8 mouse cellular contexts compared by ENCODE assay signal in the genomic region with DNA sequence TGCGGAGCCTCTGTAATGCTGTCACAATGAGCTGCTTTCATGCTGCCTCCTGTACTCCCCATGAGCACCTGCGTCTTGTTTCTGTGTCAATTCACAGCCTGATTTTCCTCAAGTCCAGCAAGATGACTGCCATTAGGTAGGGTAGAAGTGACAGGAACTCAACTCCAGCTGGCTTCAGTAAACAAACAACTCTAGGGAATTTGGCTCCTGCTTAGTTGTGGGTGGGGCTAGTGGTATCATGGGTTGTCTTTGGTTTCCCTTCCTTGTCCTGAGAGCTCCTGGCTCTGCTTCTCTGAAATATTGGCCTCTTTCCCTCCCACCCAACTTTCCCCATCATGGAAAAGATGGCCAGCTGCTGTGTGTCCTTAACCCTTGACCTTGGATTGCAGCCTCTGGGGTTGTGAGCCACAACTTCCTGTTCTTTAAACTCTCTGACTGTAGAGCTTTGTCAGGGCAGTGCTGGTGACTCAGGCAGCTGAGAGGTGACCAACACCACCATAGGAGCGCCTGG. TPM values are rescaled to one million over a fixed set of nuclear protein-coding genes. Genes with fewer than 3 reads are reported as not detected.
DNase-seq lines count a peak whose midpoint lies in the region; ATAC-seq and TF ChIP-seq lines count a peak whose summit lies in the region.

No protein-coding gene starts in this region.

- no peak overlapping the region for H3K4me2 ChIP-seq in heart, embryonic 16.5 days (ENCODE audit: low read depth, low read length)

- peak; percentile 55 for ATAC-seq in heart, embryonic 16.5 days (replicated peaks; ENCODE audit: extremely low read depth, insufficient read depth, low FRiP score)
- ATAC-seq in inflammation-experienced regulatory T-cells, adult 6 months = no peak

- 60% methylated on average over 3 of the region's 3 CpGs for WGBS in heart, embryonic 16.5 days
- 87% methylated on average over 3 of the region's 3 CpGs for WGBS in thymus, adult 2 months

- TF ChIP-seq POLR2A in thymus, adult 2 months (IDR thresholded peaks at IDR 0.05; ENCODE audit: control insufficient read depth, extremely low read depth, insufficient read depth, low read length, poor library complexity) = no peak

- peak overlapping the region; percentile 81 for H3K27ac ChIP-seq in heart, embryonic 16.5 days (ENCODE audit: low read length)
- no peak overlapping the region for H3K27ac ChIP-seq in thymus, adult 2 months (ENCODE audit: control insufficient read depth, insufficient read depth, low read length)

- H3K27me3 ChIP-seq in heart, embryonic 16.5 days (ENCODE audit: control insufficient read depth, insufficient read depth, low read length) = no peaks in the 10 kb centered on the region
- no peaks in the 10 kb centered on the region for H3K27me3 ChIP-seq in thymus, adult 2 months (ENCODE audit: control insufficient read depth, insufficient read depth, low read length)

- peaks cover 28% of the 10 kb centered on the region for H3K4me1 ChIP-seq in heart, embryonic 16.5 days (ENCODE audit: control insufficient read depth, insufficient read depth, low read length)
- H3K4me1 ChIP-seq in thymus, adult 2 months (replicated peaks; ENCODE audit: control insufficient read depth, insufficient read depth, low read length) = peaks cover 3% of the 10 kb centered on the region

- no peaks in the 10 kb centered on the region for H3K9me3 ChIP-seq in heart, embryonic 16.5 days (replicated peaks; ENCODE audit: control insufficient read depth, low read length)

- DNase-seq in urinary bladder, postnatal 36 days (ENCODE audit: low spot score in 2 of 2) = peak; percentile 41 to 66
- no peak for DNase-seq in urinary bladder, postnatal 10 days (ENCODE audit: low spot score)
- peak; percentile 69 to 75 for DNase-seq in cerebellum, postnatal 14 days
- peak; percentile 54 to 73 for DNase-seq in kidney, postnatal 36 days
- peak; percentile 49 to 62 for DNase-seq in natural killer cell, adult 2 months (ENCODE audit: low spot score in 2 of 2)
- DNase-seq in thymus, adult 2 months = no peak

- no peak overlapping the region for H3K9ac ChIP-seq in heart, embryonic 16.5 days (ENCODE audit: low read length)

- TF ChIP-seq CTCF in thymus, adult 2 months (IDR thresholded peaks at IDR 0.05; ENCODE audit: borderline replicate concordance, control insufficient read depth, extremely low read depth, insufficient read depth, low read length, poor library complexity) = no peak

- no peaks in the 10 kb centered on the region for H3K36me3 ChIP-seq in heart, embryonic 16.5 days (ENCODE audit: control insufficient read depth, insufficient read depth)
- H3K36me3 ChIP-seq in thymus, adult 2 months (ENCODE audit: control insufficient read depth, insufficient read depth, low read length) = no peaks in the 10 kb centered on the region

- no peak overlapping the region for H3K4me3 ChIP-seq in heart, embryonic 16.5 days (ENCODE audit: low read length)
- H3K4me3 ChIP-seq in thymus, adult 2 months (ENCODE audit: control insufficient read depth, insufficient read depth, low read length) = no peak overlapping the region

RNA-seq across cellular contexts. Expression of a gene that starts 56.3 kb away (rescaled TPM):
- polyA plus RNA-seq in heart, embryonic 16.5 days (2015; fragmentation: Nextera tagmentation; extraction: Ambion mirVana) = 3.5 and 3.6 TPM in 2 replicates
- polyA plus RNA-seq in thymus, adult 2 months (2012; rRNA removed) = 1.9 and 2.0 TPM in 2 replicates
- 1 to 10 TPM; 2.3 to 4.8 (median 2.4) TPM for polyA plus RNA-seq in inflammation-experienced regulatory T-cells, adult 6 months (2017; shearing (Covaris generic))

Comparison
In these comparisons a context has a peak if more than half of its experiments do, and no peak if none do; other contexts are left out.
1. DNase-seq: peak in urinary bladder, postnatal 36 days (2 of 2), cerebellum, postnatal 14 days (2 of 2), kidney, postnatal 36 days (2 of 2) and natural killer cell, adult 2 months (2 of 2); none in urinary bladder, postnatal 10 days (single experiment) and thymus, adult 2 months (single experiment).